Mouse (Mus musculus) layer of hippocampus, postnatal 36 days (tissue): Measurements from ENCODE around the gene Ap3b1. TPM values are rescaled to one million over a fixed set of nuclear protein-coding genes. Genes with fewer than 3 reads are reported as not detected.
A peak's percentile ranks its signal among the peaks of the same experiment; 100 is the strongest.

Experiments
- DNase-seq, 2 experiments: peaks; one replicate each; pipeline ENCODE4 v3.0.0; 2022
- microRNA-seq, 2 experiments: library from miRNA; unstranded; fragments of <30 nt; microRNA quantifications; one replicate each; pipeline ENCODE4 v1.2.0; 2021
- total RNA-seq, 2 experiments: library from RNA; stranded (reverse); gene quantifications; 2 replicates each; pipeline ENCODE4 v1.2.3; 2021

The Ap3b1 gene
- total RNA-seq, 2 experiments from 2014 or later: 57.0 to 61.9 TPM

- peak in 1 of 2 experiments; percentile 18 for DNase-seq
Measured at GRCm38 (mm10) chr13:94595701-94596361, 237.1 kb downstream of the Ap3b1 start.

GRCm38 (mm10) chr13:94596386-94597033, 237.8 kb downstream of the Ap3b1 start:
- DNase-seq: no peak

GRCm38 (mm10) chr13:94599718-94600117, 241.0 kb downstream of the Ap3b1 start:
- DNase-seq: no peak

GRCm38 (mm10) chr13:94607035-94607860, 248.5 kb downstream of the Ap3b1 start:
- no peak for DNase-seq

GRCm38 (mm10) chr13:94607861-94608223, 249.1 kb downstream of the Ap3b1 start:
- DNase-seq: no peak

- DNase-seq: no peak
Measured at GRCm38 (mm10) chr13:94608420-94608831, 249.7 kb downstream of the Ap3b1 start.

- DNase-seq: no peak
Measured at GRCm38 (mm10) chr13:94608947-94609346, 250.2 kb downstream of the Ap3b1 start.

Small RNA genes lying within 50 kb of the gene (microRNA-seq; reads per million reads assigned to microRNA genes)
- gene Gm25109: 0 reads per million in 2 experiments

Other genes with a start within 250 kb of the Ap3b1 start
- gene Scamp1, start 73.1 kb upstream of the Ap3b1 start, total RNA-seq: 100 to 1,000 TPM; 170 to 173 TPM